Mouse (Mus musculus): Measurements from ENCODE around the gene Rpusd2.

DNA sequence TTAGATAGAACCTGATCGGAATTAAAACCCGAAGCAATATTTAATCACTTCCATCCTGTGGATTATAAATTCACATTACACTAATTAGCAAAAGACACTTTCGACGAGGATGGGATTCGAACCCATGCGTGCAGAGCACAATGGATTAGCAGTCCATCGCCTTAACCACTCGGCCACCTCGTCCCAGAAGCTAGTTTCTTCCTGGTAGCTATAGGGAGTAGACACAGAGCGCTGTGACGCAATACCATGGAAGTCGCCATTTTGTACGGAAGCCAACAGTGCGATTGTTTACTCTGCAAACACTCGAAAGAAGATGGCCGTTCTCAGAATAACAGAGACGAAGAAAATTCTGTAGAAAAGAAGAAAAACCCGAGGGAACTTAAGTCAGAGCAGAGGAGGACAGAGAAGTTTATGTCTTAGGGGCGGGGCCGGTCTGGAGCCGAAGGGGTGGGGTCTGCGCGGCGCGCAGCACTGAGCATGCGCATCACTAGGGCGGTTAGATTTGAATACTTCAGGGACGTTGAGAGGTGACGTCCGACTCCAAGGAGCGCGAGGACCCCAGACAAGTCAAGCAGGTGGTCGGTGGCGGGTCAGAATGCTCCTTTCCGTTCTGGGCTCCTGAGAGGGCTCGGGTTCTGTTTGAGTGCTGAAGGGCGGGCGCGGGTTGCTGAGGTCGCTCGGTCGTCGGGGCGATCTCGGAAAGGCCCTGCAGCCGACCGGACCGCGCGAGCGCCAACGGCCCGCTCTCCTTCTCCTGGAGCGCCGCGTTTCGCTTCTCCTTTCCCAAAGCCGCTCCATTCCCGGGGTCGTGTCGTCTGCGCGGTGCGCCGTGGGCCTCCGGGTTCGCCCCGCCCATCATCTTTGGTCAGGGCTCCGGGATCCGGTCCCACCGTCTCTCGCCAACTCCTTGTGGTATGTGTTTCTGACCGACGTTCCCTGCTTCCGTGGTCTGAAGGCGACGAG, 12.3 kb downstream of the Rpusd2 start, which contains the start of gene Knl1:
- no peak for TF ChIP-seq CTCF (IDR thresholded peaks at IDR 0.05; ENCODE audit: extremely low read depth, insufficient read depth, insufficient read length, insufficient replicate concordance)
- TF ChIP-seq POLR2A (IDR thresholded peaks at IDR 0.05; ENCODE audit: low read depth, low read length): no peak
